Mouse (Mus musculus) forebrain, embryonic 12.5 days (tissue): Measurements from ENCODE around the gene Pitpnc1. TPM values are rescaled to one million over a fixed set of nuclear protein-coding genes. Genes with fewer than 3 reads are reported as not detected.

ENCODE experiments used
- ATAC-seq: fragments of 200-750 bp; cut with Nextera tagmentation; 2 replicates; pipeline ENCODE4 v1.8.0; 2017; ENCODE audit warnings: moderate TSS enrichment; ENCODE audit not compliant: low FRiP score
- H3K27ac ChIP-seq: fragments of 300-500 bp; sonication (generic); 2 replicates; pipeline ENCODE4 v1.5.1; 2016; ENCODE audit warnings: mild to moderate bottlenecking
- H3K27me3 ChIP-seq: fragments of 300-500 bp; sonication (generic); 2 replicates; pipeline ENCODE4 v1.6.1; 2016; ENCODE audit warnings: mild to moderate bottlenecking
- H3K36me3 ChIP-seq: fragments of 300-500 bp; sonication (generic); replicated peaks from 2 replicates; pipeline ENCODE4 v1.6.1; 2016; ENCODE audit warnings: mild to moderate bottlenecking
- H3K4me1 ChIP-seq: fragments of 300-500 bp; sonication (generic); 2 replicates; pipeline ENCODE4 v1.6.1; 2016
- H3K4me2 ChIP-seq: fragments of 300-500 bp; sonication (generic); 2 replicates; pipeline ENCODE4 v1.6.1; 2016; ENCODE audit warnings: mild to moderate bottlenecking, moderate library complexity
- H3K4me3 ChIP-seq: fragments of 300-500 bp; sonication (generic); replicated peaks from 2 replicates; pipeline ENCODE4 v1.5.1; 2016; ENCODE audit warnings: mild to moderate bottlenecking
- H3K9ac ChIP-seq: fragments of 300-500 bp; sonication (generic); 2 replicates; pipeline ENCODE4 v1.6.1; 2016; ENCODE audit warnings: mild to moderate bottlenecking
- H3K9me3 ChIP-seq: fragments of 300-500 bp; sonication (generic); 2 replicates; pipeline ENCODE4 v1.6.1; 2016
- WGBS: fragments of 180-500 bp; shearing (Covaris S2); methylation state at CpG from one replicate; pipeline ENCODE4 v1.1.7; 2016; 5-methylcytosine and 5-hydroxymethylcytosine counted together
- polyA plus RNA-seq: library from polyadenylated mRNA; unstranded; fragments of >200 nt; fragmentation: Nextera tagmentation; extraction: Ambion mirVana; gene quantifications from 2 replicates; pipeline ENCODE4 v1.2.1, GENCODE M21; 2016

The Pitpnc1 gene
- polyA plus RNA-seq, 1 experiment from 2014 or later, result 34.7 TPM

DNA sequence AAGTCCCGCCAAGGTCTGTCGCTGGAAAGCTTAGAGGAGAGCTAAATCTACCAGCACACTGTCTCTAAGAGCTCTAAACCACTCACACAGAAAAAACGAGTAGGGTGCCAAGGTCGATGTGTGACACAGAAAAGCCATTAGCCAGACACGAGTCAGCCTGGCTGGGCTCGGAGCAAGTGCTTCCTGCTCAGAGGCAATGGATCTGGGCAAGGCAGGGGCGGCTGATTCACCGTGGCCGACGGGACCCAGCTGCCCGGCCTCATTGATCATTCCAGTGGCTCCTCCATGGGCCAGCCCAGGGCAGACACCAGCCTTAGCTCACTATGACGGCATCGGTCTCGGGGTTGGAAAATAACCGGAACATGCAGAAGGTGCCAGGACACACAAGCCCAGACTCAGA, 129.2 kb downstream of the Pitpnc1 start:
- no peak for ATAC-seq
- no peaks in the 10 kb centered on the region for H3K9me3 ChIP-seq
- peaks cover 32% of the 10 kb centered on the region for H3K4me1 ChIP-seq
- no peaks in the 10 kb centered on the region for H3K27me3 ChIP-seq
- 57% methylated on average over 15 of the region's 15 CpGs for WGBS
- 0 out of 2 replicates have a peak overlapping the region, but pooled peaks have one; percentile 14 for H3K27ac ChIP-seq
- H3K9ac ChIP-seq, result no peak overlapping the region
- no peak overlapping the region for H3K4me3 ChIP-seq
- H3K4me2 ChIP-seq, result no peak overlapping the region
- H3K36me3 ChIP-seq, result no peaks in the 10 kb centered on the region

- H3K9me3 ChIP-seq, result no peaks in the 10 kb centered on the region
- H3K36me3 ChIP-seq, result no peaks in the 10 kb centered on the region
- H3K27ac ChIP-seq, result no peak overlapping the region
- H3K4me3 ChIP-seq, result no peak overlapping the region
- H3K4me2 ChIP-seq, result no peak overlapping the region
- 8% methylated on average over 2 of the region's 2 CpGs for WGBS
- H3K9ac ChIP-seq, result no peak overlapping the region
- H3K4me1 ChIP-seq, result peaks cover 32% of the 10 kb centered on the region
- ATAC-seq, result no peak
- H3K27me3 ChIP-seq, result no peaks in the 10 kb centered on the region
Observed at GRCm38 (mm10) chr11:107340793-107341192, 129.7 kb downstream of the Pitpnc1 start.

DNA sequence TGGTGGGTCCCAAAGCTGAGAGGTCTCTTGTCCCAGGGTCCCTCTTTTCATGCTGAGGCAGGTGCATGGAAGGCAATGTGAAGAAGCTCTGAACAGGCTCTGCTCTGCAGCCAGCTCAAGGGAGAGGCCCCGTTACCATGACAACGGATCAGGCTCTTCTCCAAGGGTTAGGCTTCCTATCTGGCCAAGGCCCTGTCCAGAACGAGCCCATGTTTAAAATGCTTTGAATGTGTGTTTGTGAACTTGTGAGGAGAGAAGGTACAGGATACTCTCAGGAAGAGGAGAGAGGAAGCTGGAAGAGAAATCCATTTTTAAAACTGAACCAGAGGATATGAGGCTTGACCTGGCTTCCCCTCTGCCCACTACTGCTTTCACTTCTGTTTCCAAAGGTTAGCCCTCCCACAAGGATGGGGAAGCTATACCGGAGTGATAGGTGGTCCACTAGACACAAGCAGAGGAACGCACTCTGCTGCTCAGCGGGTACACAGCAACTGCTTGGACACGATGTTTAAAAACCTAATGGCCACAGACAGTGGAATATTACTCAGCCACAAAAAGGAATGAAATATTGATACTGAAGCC, 131.2 kb downstream of the Pitpnc1 start:
- Histone ChIP-seq H3K36me3 (peaks cover 9% of the 10 kb centered on the region), H3K4me2 (no peak overlapping the region), H3K4me3 (no peak overlapping the region), H3K27ac (no peak overlapping the region), H3K9me3 (no peaks in the 10 kb centered on the region), H3K27me3 (no peaks in the 10 kb centered on the region), H3K9ac (no peak overlapping the region), H3K4me1 (peaks cover 34% of the 10 kb centered on the region)
- 79% methylated on average over 7 of the region's 7 CpGs for WGBS
- no peak for ATAC-seq

DNA sequence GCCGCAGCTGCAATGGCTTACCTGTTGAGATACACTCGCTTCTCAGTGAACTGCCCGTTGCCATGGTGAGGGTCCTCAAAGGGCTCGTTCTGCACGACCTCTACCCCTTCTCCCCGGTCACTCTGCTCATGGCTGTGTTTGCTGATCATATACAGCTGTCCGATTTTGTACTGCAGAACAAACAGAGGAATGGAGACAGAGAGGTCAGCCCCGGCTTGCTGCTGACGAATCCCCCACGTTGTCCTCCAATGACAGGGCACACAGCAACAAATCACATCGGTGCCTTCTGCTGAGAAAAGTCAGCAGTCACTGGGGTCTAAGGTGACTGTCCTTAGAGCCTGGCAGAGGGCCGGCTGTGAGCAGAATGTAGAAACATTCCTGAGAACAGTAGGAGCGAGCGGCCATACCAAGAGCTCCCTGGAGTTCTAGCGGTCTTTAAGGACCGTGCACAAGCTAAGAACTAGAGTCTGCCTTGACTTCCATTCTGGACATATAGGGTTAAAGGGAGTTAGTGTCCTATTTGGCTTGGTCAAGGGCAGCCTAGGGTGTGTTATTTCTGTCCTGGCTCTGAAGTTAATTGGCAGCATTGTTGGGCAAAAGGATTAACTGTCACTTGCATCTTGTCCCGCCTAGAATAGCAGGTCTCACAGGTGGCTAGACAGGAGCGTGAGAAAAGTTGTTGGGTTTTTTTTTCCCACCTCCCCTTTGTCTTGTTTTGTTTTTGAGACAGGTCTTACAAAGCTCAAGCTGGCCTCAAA, 132.9 kb downstream of the Pitpnc1 start:
- H3K4me2 ChIP-seq, result no peak overlapping the region
- H3K27ac ChIP-seq, result no peak overlapping the region
- H3K36me3 ChIP-seq, result peaks cover 15% of the 10 kb centered on the region
- peaks cover 34% of the 10 kb centered on the region for H3K4me1 ChIP-seq
- 53% methylated on average over 18 of the region's 18 CpGs for WGBS
- no peak for ATAC-seq
- H3K4me3 ChIP-seq, result no peak overlapping the region
- H3K9me3 ChIP-seq, result no peaks in the 10 kb centered on the region
- no peak overlapping the region for H3K9ac ChIP-seq
- no peaks in the 10 kb centered on the region for H3K27me3 ChIP-seq

DNA sequence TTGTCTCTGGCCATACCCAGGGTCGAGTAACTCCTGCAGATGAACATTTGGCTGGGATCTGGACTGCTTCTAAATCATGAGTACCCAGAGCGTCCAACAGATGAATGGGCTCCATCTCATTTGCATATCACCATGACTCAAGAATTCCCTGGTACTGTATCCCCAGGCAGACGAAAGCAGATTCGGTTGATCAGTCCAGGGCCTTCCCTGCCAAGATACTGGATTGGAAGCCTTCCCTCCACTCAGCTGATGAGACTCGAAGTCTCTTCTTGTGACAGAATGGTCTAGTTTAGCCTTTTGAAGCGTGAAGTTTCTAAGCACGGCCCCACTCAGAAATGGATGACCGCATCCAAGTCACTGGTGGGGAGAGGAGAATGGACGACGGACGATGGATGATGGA, 134.7 kb downstream of the Pitpnc1 start:
- peaks cover 18% of the 10 kb centered on the region for H3K36me3 ChIP-seq
- no peaks in the 10 kb centered on the region for H3K27me3 ChIP-seq

GRCm38 (mm10) chr11:107334849-107335484, 135.5 kb downstream of the Pitpnc1 start:
- Histone ChIP-seq H3K4me1 (peaks cover 24% of the 10 kb centered on the region), H3K27ac (no peak overlapping the region), H3K27me3 (no peaks in the 10 kb centered on the region), H3K9me3 (no peaks in the 10 kb centered on the region), H3K9ac (no peak overlapping the region), H3K4me3 (no peak overlapping the region), H3K4me2 (no peak overlapping the region), H3K36me3 (peaks cover 18% of the 10 kb centered on the region)
- 84% methylated on average over 15 of the region's 15 CpGs for WGBS
- no peak for ATAC-seq

More for the DNA sequence above, 134.7 kb downstream of the Pitpnc1 start:
- peaks cover 27% of the 10 kb centered on the region for H3K4me1 ChIP-seq
- no peak overlapping the region for H3K4me2 ChIP-seq
- no peak overlapping the region for H3K4me3 ChIP-seq
- H3K27ac ChIP-seq, result no peak overlapping the region
- WGBS, result 91% methylated on average over 11 of the region's 11 CpGs
- ATAC-seq, result no peak
- H3K9ac ChIP-seq, result no peak overlapping the region
- no peaks in the 10 kb centered on the region for H3K9me3 ChIP-seq

- Histone ChIP-seq H3K4me3 (no peak overlapping the region), H3K4me2 (no peak overlapping the region), H3K9ac (no peak overlapping the region), H3K36me3 (peaks cover 18% of the 10 kb centered on the region), H3K27ac (no peak overlapping the region), H3K27me3 (no peaks in the 10 kb centered on the region), H3K9me3 (no peaks in the 10 kb centered on the region), H3K4me1 (peaks cover 11% of the 10 kb centered on the region)
- WGBS, result 95% methylated on average over 3 of the region's 3 CpGs
- no peak for ATAC-seq
Observed at GRCm38 (mm10) chr11:107332905-107333304, 137.6 kb downstream of the Pitpnc1 start.

DNA sequence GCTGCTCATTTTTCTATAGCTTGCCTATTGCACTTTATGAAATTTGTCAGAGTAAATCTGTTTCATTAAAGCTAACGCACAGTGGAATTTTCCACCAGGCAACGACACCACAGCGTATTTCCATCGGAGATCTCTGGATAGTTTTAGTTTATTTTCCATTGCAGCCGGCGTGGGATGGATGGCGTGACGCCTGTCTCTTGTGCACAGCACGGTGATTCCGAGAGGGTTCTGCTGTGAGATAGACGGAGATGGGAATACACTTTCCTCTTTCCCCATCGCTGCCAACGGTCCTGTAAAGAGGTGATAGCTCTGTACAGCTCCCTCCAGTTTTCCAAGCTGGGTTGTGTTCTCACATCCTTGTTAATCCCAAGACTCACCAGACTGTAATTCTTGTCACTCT, 138.2 kb downstream of the Pitpnc1 start:
- no peaks in the 10 kb centered on the region for H3K27me3 ChIP-seq
- peaks cover 18% of the 10 kb centered on the region for H3K36me3 ChIP-seq
- ATAC-seq, result no peak
- no peak overlapping the region for H3K4me2 ChIP-seq
- peaks cover 5% of the 10 kb centered on the region for H3K4me1 ChIP-seq
- no peak overlapping the region for H3K4me3 ChIP-seq
- no peaks in the 10 kb centered on the region for H3K9me3 ChIP-seq
- no peak overlapping the region for H3K9ac ChIP-seq
- H3K27ac ChIP-seq, result no peak overlapping the region
- 96% methylated on average over 13 of the region's 13 CpGs for WGBS

DNA sequence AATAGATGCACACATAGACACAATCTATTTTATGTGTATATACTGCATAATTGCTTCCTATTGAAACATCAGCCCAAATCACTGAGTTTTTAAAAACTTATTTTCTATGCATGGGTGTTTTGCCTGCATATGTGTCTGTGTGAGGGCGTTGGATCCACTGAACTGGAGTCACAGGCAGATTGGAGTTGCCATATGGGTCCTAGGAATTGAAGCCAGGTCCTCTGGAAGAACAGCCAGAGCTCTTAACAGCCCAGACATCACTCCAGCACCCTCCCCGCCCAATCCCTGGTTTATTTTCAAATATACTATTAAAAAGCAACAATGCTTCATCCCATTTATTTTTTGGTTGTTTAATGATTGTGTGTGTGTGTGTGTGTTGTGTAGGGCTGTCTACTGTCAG, 139.1 kb downstream of the Pitpnc1 start:
- no peaks in the 10 kb centered on the region for H3K9me3 ChIP-seq
- no peaks in the 10 kb centered on the region for H3K27me3 ChIP-seq
- peaks cover 18% of the 10 kb centered on the region for H3K36me3 ChIP-seq
- no peak overlapping the region for H3K4me3 ChIP-seq
- H3K4me1 ChIP-seq, result peaks cover 4% of the 10 kb centered on the region
- H3K27ac ChIP-seq, result no peak overlapping the region
- H3K4me2 ChIP-seq, result no peak overlapping the region
- WGBS, result 94% methylated on average over 2 of the region's 2 CpGs
- no peak overlapping the region for H3K9ac ChIP-seq
- ATAC-seq, result no peak

DNA sequence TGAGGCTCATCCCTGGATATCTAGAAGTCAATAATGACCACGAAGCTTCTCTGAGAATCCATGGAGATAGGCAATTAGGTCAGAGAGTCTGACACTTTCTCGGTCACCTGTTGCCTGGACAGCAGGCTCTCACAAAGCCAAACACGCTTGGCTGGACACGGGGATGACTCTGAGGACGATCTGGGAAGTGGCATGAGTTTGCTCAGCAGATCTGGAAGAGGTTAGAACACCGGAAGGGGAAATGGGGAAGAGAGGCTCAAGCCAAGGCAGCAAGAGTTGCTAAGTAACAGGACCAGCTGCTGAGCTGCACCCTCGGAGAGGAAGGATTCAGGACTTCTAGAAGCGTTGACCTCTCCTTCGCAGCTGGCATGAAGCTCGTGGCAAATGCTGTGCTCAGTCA, 143.2 kb downstream of the Pitpnc1 start:
- Histone ChIP-seq H3K9ac (no peak overlapping the region), H3K36me3 (0 out of 2 replicates have a peak, but pooled peaks cover 1% of the 10 kb centered on the region), H3K4me2 (no peak overlapping the region), H3K27me3 (no peaks in the 10 kb centered on the region), H3K27ac (no peak overlapping the region), H3K9me3 (no peaks in the 10 kb centered on the region), H3K4me3 (no peak overlapping the region), H3K4me1 (peaks cover 12% of the 10 kb centered on the region)
- WGBS, result 91% methylated on average over 10 of the region's 10 CpGs
- no peak for ATAC-seq

- WGBS, result 43% methylated on average over 14 of the region's 14 CpGs
- ATAC-seq, result peak; percentile 75
- H3K9ac ChIP-seq, result no peak overlapping the region
Observed at GRCm38 (mm10) chr11:107325739-107326725, 144.5 kb downstream of the Pitpnc1 start.

DNA sequence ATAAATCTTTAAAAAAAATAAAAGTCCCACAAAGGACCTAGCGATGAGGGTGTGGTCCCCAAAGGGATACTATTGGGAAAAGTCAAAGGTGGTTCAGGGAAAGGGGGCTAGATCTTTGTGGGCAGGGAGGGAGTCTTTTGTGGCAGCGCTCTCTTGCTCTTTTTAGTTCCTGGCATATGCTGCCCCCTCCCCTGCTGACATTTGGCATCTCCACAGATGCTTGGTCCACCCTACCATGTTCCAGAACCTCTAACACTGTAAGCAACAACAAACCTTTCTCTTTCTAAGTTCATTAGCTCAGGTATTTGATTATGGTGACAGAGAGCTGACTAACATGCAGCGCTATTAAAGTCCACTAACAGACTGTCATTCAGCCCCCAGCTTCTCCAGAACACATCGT, 145.3 kb downstream of the Pitpnc1 start:
- peak overlapping the region; percentile 47; the same call in 1 of the 2 replicates for H3K27ac ChIP-seq

More at GRCm38 (mm10) chr11:107325739-107326725, 144.5 kb downstream of the Pitpnc1 start:
- H3K27me3 ChIP-seq, result no peaks in the 10 kb centered on the region
- no peaks in the 10 kb centered on the region; the same call in 1 of the 2 replicates for H3K36me3 ChIP-seq
- peak overlapping the region; percentile 0; the same call in 1 of the 2 replicates for H3K4me2 ChIP-seq
- H3K4me3 ChIP-seq, result no peak overlapping the region
- H3K27ac ChIP-seq, result peak overlapping the region; percentile 47
- peaks cover 12% of the 10 kb centered on the region for H3K4me1 ChIP-seq
- H3K9me3 ChIP-seq, result no peaks in the 10 kb centered on the region

More for the DNA sequence above, 145.3 kb downstream of the Pitpnc1 start:
- no peaks in the 10 kb centered on the region; the same call in 1 of the 2 replicates for H3K36me3 ChIP-seq
- H3K4me1 ChIP-seq, result peaks cover 12% of the 10 kb centered on the region
- no peak overlapping the region for H3K9ac ChIP-seq
- H3K4me3 ChIP-seq, result no peak overlapping the region
- H3K9me3 ChIP-seq, result no peaks in the 10 kb centered on the region
- H3K4me2 ChIP-seq, result no peak overlapping the region
- ATAC-seq, result no peak
- WGBS, result 83% methylated on average over 4 of the region's 4 CpGs
- no peaks in the 10 kb centered on the region for H3K27me3 ChIP-seq
